Mouse (Mus musculus) neural tube, embryonic 14.5 days (tissue): ENCODE data around the gene Dtnb. TPM values are rescaled to one million over a fixed set of nuclear protein-coding genes. Genes with fewer than 3 reads are reported as not detected.

Experiments used
- ATAC-seq: fragments of 200-750 bp; cut with Nextera tagmentation; 2 replicates; pipeline ENCODE4 v1.8.0; 2017; ENCODE audit warnings: low read depth, mild to moderate bottlenecking, moderate TSS enrichment, moderate library complexity
- H3K27ac ChIP-seq: fragments of 300-500 bp; sonication (generic); 2 replicates; pipeline ENCODE4 v1.5.1; 2014; ENCODE audit warnings: low read depth, mild to moderate bottlenecking, control low read depth, low read length, moderate library complexity, mixed read lengths
- H3K27me3 ChIP-seq: fragments of 300-500 bp; sonication (generic); 2 replicates; pipeline ENCODE4 v1.6.1; 2014; ENCODE audit warnings: low read length; ENCODE audit not compliant: control insufficient read depth, insufficient read depth
- H3K36me3 ChIP-seq: fragments of 300-500 bp; sonication (generic); 2 replicates; pipeline ENCODE4 v1.6.1; 2014; ENCODE audit warnings: low read length, mixed read lengths; ENCODE audit not compliant: control insufficient read depth, insufficient read depth
- H3K4me1 ChIP-seq: fragments of 300-500 bp; sonication (generic); 2 replicates; pipeline ENCODE4 v1.6.1; 2014; ENCODE audit warnings: low read length; ENCODE audit not compliant: control insufficient read depth, insufficient read depth
- H3K4me2 ChIP-seq: fragments of 300-500 bp; sonication (generic); 2 replicates; pipeline ENCODE4 v1.6.1; 2014; ENCODE audit warnings: mild to moderate bottlenecking, low read depth, low read length, control low read depth
- H3K4me3 ChIP-seq: fragments of 300-500 bp; sonication (generic); 2 replicates; pipeline ENCODE4 v1.5.1; 2014; ENCODE audit warnings: low read depth, low read length, control low read depth, mixed read lengths
- H3K9ac ChIP-seq: fragments of 300-500 bp; sonication (generic); replicated peaks from 2 replicates; pipeline ENCODE4 v1.6.1; 2014; ENCODE audit warnings: low read depth, mild to moderate bottlenecking, control low read depth, low read length, mixed read lengths
- H3K9me3 ChIP-seq: fragments of 300-500 bp; sonication (generic); 2 replicates; pipeline ENCODE4 v1.6.1; 2016; ENCODE audit warnings: low read length; ENCODE audit not compliant: control insufficient read depth
- WGBS: fragments of 180-500 bp; shearing (Covaris S2); extraction: QIAGEN DNeasy Blood & Tissue Kit; methylation state at CpG from one replicate; pipeline ENCODE4 v1.1.7; 2014; 5-methylcytosine and 5-hydroxymethylcytosine counted together
- polyA plus RNA-seq: library from polyadenylated mRNA; unstranded; fragments of >200 nt; fragmentation: Nextera tagmentation; extraction: Ambion mirVana; gene quantifications from 2 replicates; pipeline ENCODE4 v1.2.1, GENCODE M21; 2014

The Dtnb gene
- polyA plus RNA-seq, 1 experiment from 2014 or later, result 72.6 TPM

GRCm38 (mm10) chr12:3563659-3564058 lies 8.5 kb upstream of the Dtnb start:
- Histone ChIP-seq H3K36me3 (no peaks in the 10 kb centered on the region), H3K27ac (no peak overlapping the region), H3K9me3 (no peaks in the 10 kb centered on the region), H3K9ac (no peak overlapping the region), H3K4me3 (no peak overlapping the region), H3K4me2 (no peak overlapping the region), H3K4me1 (no peaks in the 10 kb centered on the region), H3K27me3 (no peaks in the 10 kb centered on the region)
- ATAC-seq, result no peak
- 87% methylated on average over 4 of the region's 4 CpGs for WGBS

DNA sequence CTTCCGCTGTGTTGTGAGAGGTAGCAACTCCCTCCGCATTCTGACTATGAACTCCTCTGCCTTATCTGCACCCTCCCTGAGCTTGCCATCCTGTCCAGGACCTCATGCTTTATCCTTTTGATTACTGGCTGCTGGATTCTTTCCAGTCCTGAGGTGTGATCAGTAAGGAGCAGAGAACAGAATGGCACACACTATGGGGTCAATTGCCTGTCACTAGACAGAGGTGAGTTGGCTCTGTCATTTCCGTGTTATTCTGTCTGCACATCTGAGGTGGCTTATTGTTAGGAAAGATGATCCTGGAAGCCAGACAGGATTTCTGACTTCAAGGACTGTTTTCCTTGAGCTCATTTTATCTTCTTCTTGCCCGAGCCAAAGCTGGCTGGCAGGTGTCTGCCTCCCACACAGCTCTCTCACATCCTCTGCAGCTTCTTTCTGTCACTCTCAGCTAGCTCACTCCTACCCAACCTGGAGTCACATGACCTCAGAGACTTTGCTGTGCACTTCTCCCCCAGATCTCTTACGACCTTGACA lies 3.7 kb upstream of the Dtnb start:
- Histone ChIP-seq H3K4me1 (peaks cover 5% of the 10 kb centered on the region; the same call in 1 of the 2 replicates), H3K4me3 (no peak overlapping the region), H3K27ac (no peak overlapping the region), H3K9ac (no peak overlapping the region), H3K27me3 (no peaks in the 10 kb centered on the region), H3K4me2 (no peak overlapping the region), H3K9me3 (no peaks in the 10 kb centered on the region), H3K36me3 (no peaks in the 10 kb centered on the region)
- no peak for ATAC-seq
- WGBS, result 79% methylated on average over 5 of the region's 5 CpGs

DNA sequence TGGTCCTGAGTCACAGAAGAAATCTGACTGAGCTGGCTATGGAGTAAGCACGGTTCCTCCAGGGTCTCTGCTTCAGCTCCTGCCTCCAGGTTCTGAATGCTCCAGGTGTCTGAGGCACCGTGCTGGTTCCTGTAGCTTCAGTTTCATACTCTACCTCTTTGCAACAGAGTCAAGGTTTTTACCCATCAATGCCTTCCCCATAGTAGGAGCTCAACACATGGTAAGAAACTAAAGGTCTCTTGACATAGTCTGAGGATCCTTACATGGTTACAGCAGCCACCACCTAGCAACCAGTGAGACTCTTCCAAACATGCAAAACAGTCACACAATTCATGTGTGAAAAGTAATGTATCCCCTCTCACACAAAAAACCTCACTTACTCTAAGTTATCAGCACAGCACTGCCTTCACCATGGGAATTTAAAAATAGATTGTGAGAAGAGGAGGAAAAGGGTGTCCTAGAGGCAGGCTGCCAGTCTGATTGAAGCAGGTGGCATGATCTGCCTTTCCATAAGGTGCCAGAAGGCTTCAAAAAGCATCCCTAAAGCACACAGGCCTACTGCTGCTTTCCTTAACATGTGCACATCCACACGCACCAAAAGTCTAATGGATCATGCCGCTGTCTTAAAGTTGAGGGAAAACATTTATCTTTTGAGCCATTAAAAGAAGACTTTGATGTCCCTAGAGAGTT lies 1.3 kb upstream of the Dtnb start:
- Histone ChIP-seq H3K27ac (no peak overlapping the region), H3K36me3 (no peaks in the 10 kb centered on the region), H3K4me2 (no peak overlapping the region), H3K4me1 (peaks cover 10% of the 10 kb centered on the region; the same call in 1 of the 2 replicates), H3K27me3 (no peaks in the 10 kb centered on the region), H3K4me3 (no peak overlapping the region), H3K9ac (no peak overlapping the region), H3K9me3 (no peaks in the 10 kb centered on the region)
- ATAC-seq, result no peak
- 89% methylated on average over 4 of the region's 4 CpGs for WGBS

- under 1% methylated on average over 48 of the region's 53 CpGs for WGBS
Observed at GRCm38 (mm10) chr12:3572581-3573397, 608 bp downstream of the Dtnb start.

GRCm38 (mm10) chr12:3573410-3573809 lies 1.2 kb downstream of the Dtnb start:
- H3K9me3 ChIP-seq, result no peaks in the 10 kb centered on the region
- peak overlapping the region; percentile 90 for H3K4me3 ChIP-seq
- peak overlapping the region; percentile 75 for H3K4me2 ChIP-seq
- H3K36me3 ChIP-seq, result no peaks in the 10 kb centered on the region
- no peak for ATAC-seq
- H3K27ac ChIP-seq, result no peak overlapping the region
- H3K4me1 ChIP-seq, result peaks cover 10% of the 10 kb centered on the region; the same call in 1 of the 2 replicates
- H3K9ac ChIP-seq, result peak overlapping the region; percentile 16; the same call in 1 of the 2 replicates
- H3K27me3 ChIP-seq, result no peaks in the 10 kb centered on the region
- WGBS, result 50% methylated on average over 6 of the region's 6 CpGs

More at GRCm38 (mm10) chr12:3572581-3573397, 608 bp downstream of the Dtnb start:
- Histone ChIP-seq H3K27me3 (no peaks in the 10 kb centered on the region), H3K9me3 (no peaks in the 10 kb centered on the region), H3K36me3 (no peaks in the 10 kb centered on the region), H3K9ac (peak overlapping the region; percentile 95), H3K4me2 (peak overlapping the region; percentile 75), H3K4me3 (peak overlapping the region; percentile 90), H3K27ac (peak overlapping the region; percentile 92), H3K4me1 (peaks cover 10% of the 10 kb centered on the region; the same call in 1 of the 2 replicates)
- ATAC-seq, result peak; percentile 90

- no peak for ATAC-seq
- H3K4me2 ChIP-seq, result no peak overlapping the region
- H3K36me3 ChIP-seq, result no peaks in the 10 kb centered on the region
- no peak overlapping the region for H3K9ac ChIP-seq
- H3K4me1 ChIP-seq, result peaks cover 10% of the 10 kb centered on the region; the same call in 1 of the 2 replicates
- 84% methylated on average over 4 of the region's 4 CpGs for WGBS
- no peak overlapping the region for H3K27ac ChIP-seq
- no peaks in the 10 kb centered on the region for H3K27me3 ChIP-seq
- H3K4me3 ChIP-seq, result no peak overlapping the region
- H3K9me3 ChIP-seq, result no peaks in the 10 kb centered on the region
Observed at GRCm38 (mm10) chr12:3574670-3575069, 2.5 kb downstream of the Dtnb start.

DNA sequence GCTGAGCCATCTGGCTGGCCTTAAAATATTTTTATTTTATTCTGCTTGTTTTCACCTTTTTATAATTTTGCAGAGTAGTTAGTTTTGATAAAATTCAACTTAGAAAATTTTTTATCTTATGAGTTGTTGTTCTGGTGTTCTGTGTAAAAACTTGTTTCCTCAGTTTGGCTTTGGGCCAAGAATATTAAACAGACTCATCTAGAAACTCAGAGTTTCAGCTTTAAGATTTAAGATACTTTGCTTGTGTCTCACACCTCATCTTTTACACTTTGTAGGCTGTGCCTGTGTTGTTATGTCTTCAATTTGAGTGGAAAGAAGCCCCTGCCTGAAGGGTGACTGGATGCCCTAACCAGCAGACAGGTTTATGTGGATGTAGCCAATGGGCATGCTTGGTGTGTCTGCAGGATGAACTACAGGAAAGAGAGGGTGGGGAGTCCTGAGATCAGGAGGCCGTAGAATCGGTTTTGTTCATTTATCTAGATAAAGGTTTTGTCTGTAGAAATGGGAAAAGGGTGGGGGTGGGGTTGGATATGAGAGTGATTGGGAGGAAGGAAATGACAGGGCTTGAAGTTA lies 7.9 kb downstream of the Dtnb start:
- Histone ChIP-seq H3K4me2 (no peak overlapping the region), H3K36me3 (no peaks in the 10 kb centered on the region), H3K27me3 (no peaks in the 10 kb centered on the region), H3K9ac (no peak overlapping the region), H3K9me3 (no peaks in the 10 kb centered on the region), H3K27ac (no peak overlapping the region), H3K4me3 (no peak overlapping the region), H3K4me1 (no peaks in the 10 kb centered on the region)
- ATAC-seq, result no peak
- 85% methylated on average over 2 of the region's 2 CpGs for WGBS

DNA sequence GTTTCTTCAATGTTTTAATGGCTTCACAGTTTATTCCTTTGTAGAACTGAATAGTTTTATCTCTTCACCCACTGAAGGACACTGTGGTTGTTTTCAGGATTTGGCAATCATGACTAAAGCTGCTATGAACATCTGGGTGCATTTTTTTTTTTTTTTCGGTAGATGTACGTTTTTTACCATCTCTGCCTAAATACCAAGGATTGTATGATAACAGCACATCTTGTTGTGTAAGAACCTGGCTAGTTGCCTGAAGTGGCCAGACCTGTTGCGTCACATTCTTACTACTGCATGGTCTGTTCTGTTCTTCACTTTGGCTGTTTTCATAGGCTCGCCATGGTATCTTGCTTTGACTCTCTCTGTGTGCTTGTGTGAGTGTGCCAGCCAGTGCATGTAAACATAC lies 10.4 kb downstream of the Dtnb start:
- ATAC-seq, result no peak
- H3K36me3 ChIP-seq, result no peaks in the 10 kb centered on the region
- H3K9me3 ChIP-seq, result no peaks in the 10 kb centered on the region
- 97% methylated on average over 4 of the region's 4 CpGs for WGBS
- no peaks in the 10 kb centered on the region for H3K27me3 ChIP-seq
- H3K4me2 ChIP-seq, result no peak overlapping the region
- no peaks in the 10 kb centered on the region for H3K4me1 ChIP-seq
- H3K9ac ChIP-seq, result no peak overlapping the region
- H3K27ac ChIP-seq, result no peak overlapping the region
- no peak overlapping the region for H3K4me3 ChIP-seq
